Mouse (Mus musculus): ENCODE measurements around the gene Elane.
"Not testable (repeated sequence)": the region's sequence is repeated elsewhere in the genome, so short reads cannot be mapped to it uniquely, and the experiment has no call there.

The Elane gene

GRCm38 (mm10) chr10:79880721-79881120, 5.3 kb upstream of the Elane start:
- DNase-seq (ENCODE audit: low read depth, low spot score), result no peak

GRCm38 (mm10) chr10:79881981-79882380, 4.1 kb upstream of the Elane start:
- DNase-seq (ENCODE audit: low read depth, low spot score), result no peak

- DNase-seq (ENCODE audit: low read depth, low spot score), result peak; percentile 82
Measured at GRCm38 (mm10) chr10:79883297-79884084, 2.6 kb upstream of the Elane start.

GRCm38 (mm10) chr10:79884446-79884845, 1.6 kb upstream of the Elane start:
- no peak for DNase-seq (ENCODE audit: low read depth, low spot score)

- DNase-seq (ENCODE audit: low read depth, low spot score), result not testable (repeated sequence)
Measured at GRCm38 (mm10) chr10:79884938-79885337, 1.1 kb upstream of the Elane start.

GRCm38 (mm10) chr10:79886611-79887010, 564 bp downstream of the Elane start:
- DNase-seq (ENCODE audit: low read depth, low spot score), result no peak

GRCm38 (mm10) chr10:79889386-79889785, 3.3 kb downstream of the Elane start:
- DNase-seq (ENCODE audit: low read depth, low spot score), result no peak

- no peak for DNase-seq (ENCODE audit: low read depth, low spot score)
Measured at GRCm38 (mm10) chr10:79890670-79891069, 4.6 kb downstream of the Elane start, which contains the start of gene Cfd. TSS of gene Cfd (plus strand) at chr10:79890853.

- DNase-seq (ENCODE audit: low read depth, low spot score), result peak; percentile 74
Measured at GRCm38 (mm10) chr10:79892451-79893118, 6.5 kb downstream of the Elane start.

GRCm38 (mm10) chr10:79896306-79896705, 10.3 kb downstream of the Elane start:
- no peak for DNase-seq (ENCODE audit: low read depth, low spot score)

GRCm38 (mm10) chr10:79896814-79897213, 10.8 kb downstream of the Elane start:
- no peak for DNase-seq (ENCODE audit: low read depth, low spot score)

GRCm38 (mm10) chr10:79897316-79898245, 11.5 kb downstream of the Elane start:
- no peak for DNase-seq (ENCODE audit: low read depth, low spot score)

- peak; percentile 45 for DNase-seq (ENCODE audit: low read depth, low spot score)
Measured at GRCm38 (mm10) chr10:79900951-79901410, 14.9 kb downstream of the Elane start.

GRCm38 (mm10) chr10:79906712-79907111, 20.7 kb downstream of the Elane start:
- DNase-seq (ENCODE audit: low read depth, low spot score), result no peak

- no peak for DNase-seq (ENCODE audit: low read depth, low spot score)
Measured at GRCm38 (mm10) chr10:79907415-79907814, 21.4 kb downstream of the Elane start.

- DNase-seq (ENCODE audit: low read depth, low spot score), result peak; percentile 96
Measured at GRCm38 (mm10) chr10:79908167-79909091, 22.4 kb downstream of the Elane start, which contains the start of gene Med16. TSS of gene Med16 (minus strand) at chr10:79908923.

GRCm38 (mm10) chr10:79909092-79909922, 23.3 kb downstream of the Elane start:
- DNase-seq (ENCODE audit: low read depth, low spot score), result no peak

- DNase-seq (ENCODE audit: low read depth, low spot score), result no peak
Measured at GRCm38 (mm10) chr10:79910556-79910955, 24.5 kb downstream of the Elane start, which contains the start of gene Gm26602. TSS of gene Gm26602 (plus strand) at chr10:79910856.

GRCm38 (mm10) chr10:79912412-79912811, 26.4 kb downstream of the Elane start:
- no peak for DNase-seq (ENCODE audit: low read depth, low spot score)
